Mouse (Mus musculus) hindbrain, embryonic 10.5 days (tissue): ENCODE data around the gene Gm11111. TPM values are rescaled to one million over a fixed set of nuclear protein-coding genes. Genes with fewer than 3 reads are reported as not detected.
"Not testable (repeated sequence)": the region's sequence is repeated elsewhere in the genome, so short reads cannot be mapped to it uniquely, and the experiment has no call there.

Experiments used
- DNase-seq: peaks from one replicate; pipeline ENCODE4 v3.0.0-alpha.2; 2017; ENCODE audit warnings: low spot score
- H3K27ac ChIP-seq: fragments of 300-500 bp; sonication (generic); 2 replicates; pipeline ENCODE4 v1.5.1; 2016; ENCODE audit warnings: mild to moderate bottlenecking, moderate library complexity
- H3K27me3 ChIP-seq: fragments of 300-500 bp; sonication (generic); 2 replicates; pipeline ENCODE4 v1.6.1; 2016; ENCODE audit warnings: mild to moderate bottlenecking; ENCODE audit not compliant: poor library complexity, insufficient read depth, severe bottlenecking
- H3K36me3 ChIP-seq: fragments of 300-500 bp; sonication (generic); 2 replicates; pipeline ENCODE4 v1.6.1; 2016; ENCODE audit warnings: mild to moderate bottlenecking, moderate library complexity
- H3K4me1 ChIP-seq: fragments of 300-500 bp; sonication (generic); replicated peaks from 2 replicates; pipeline ENCODE4 v1.6.1; 2016; ENCODE audit warnings: mild to moderate bottlenecking
- H3K4me3 ChIP-seq: fragments of 300-500 bp; sonication (generic); 2 replicates; pipeline ENCODE4 v1.5.1; 2016; ENCODE audit warnings: mild to moderate bottlenecking, moderate library complexity
- H3K9me3 ChIP-seq: fragments of 300-500 bp; sonication (generic); 2 replicates; pipeline ENCODE4 v1.6.1; 2016; ENCODE audit warnings: mild to moderate bottlenecking, moderate library complexity
- WGBS: fragments of 180-500 bp; shearing (Covaris S2); methylation state at CpG from one replicate; pipeline ENCODE4 v1.1.7; 2016; 5-methylcytosine and 5-hydroxymethylcytosine counted together
- polyA plus RNA-seq: library from polyadenylated mRNA; unstranded; fragments of >200 nt; fragmentation: Nextera tagmentation; extraction: Ambion mirVana; gene quantifications from 2 replicates; pipeline ENCODE4 v1.2.1, GENCODE M21; 2016

Gm11111 gene
- polyA plus RNA-seq, 1 experiment from 2014 or later: not detected

- peaks cover 35% of the 10 kb centered on the region for H3K4me1 ChIP-seq
- no peaks in the 10 kb centered on the region for H3K27me3 ChIP-seq
- WGBS: 40% methylated on average over 6 of the region's 6 CpGs
- peak overlapping the region; percentile 78 for H3K27ac ChIP-seq
- H3K4me3 ChIP-seq: no peak overlapping the region
- H3K9me3 ChIP-seq: no peaks in the 10 kb centered on the region
- peak; percentile 35 for DNase-seq
- no peaks in the 10 kb centered on the region for H3K36me3 ChIP-seq
Observed at GRCm38 (mm10) chr5:98566461-98567193, 14.1 kb downstream of the Gm11111 start.

GRCm38 (mm10) chr5:98568481-98568880 lies 16.0 kb downstream of the Gm11111 start:
- WGBS: 88% methylated on average over 4 of the region's 4 CpGs
- H3K9me3 ChIP-seq: no peaks in the 10 kb centered on the region
- H3K4me1 ChIP-seq: peaks cover 28% of the 10 kb centered on the region
- no peak overlapping the region for H3K27ac ChIP-seq
- no peaks in the 10 kb centered on the region for H3K36me3 ChIP-seq
- H3K27me3 ChIP-seq: no peaks in the 10 kb centered on the region
- DNase-seq: no peak
- no peak overlapping the region for H3K4me3 ChIP-seq

- 0 out of 2 replicates have a peak overlapping the region, but pooled peaks have one; percentile 18 for H3K27ac ChIP-seq
- no peak overlapping the region for H3K4me3 ChIP-seq
- H3K4me1 ChIP-seq: peaks cover 22% of the 10 kb centered on the region
- no peak for DNase-seq
- no peaks in the 10 kb centered on the region for H3K27me3 ChIP-seq
- H3K36me3 ChIP-seq: no peaks in the 10 kb centered on the region
- WGBS: 73% methylated on average over 3 of the region's 3 CpGs
- H3K9me3 ChIP-seq: no peaks in the 10 kb centered on the region
Observed at GRCm38 (mm10) chr5:98569029-98569513, 16.6 kb downstream of the Gm11111 start.

GRCm38 (mm10) chr5:98572392-98572791 lies 19.9 kb downstream of the Gm11111 start:
- DNase-seq: no peak
- no peaks in the 10 kb centered on the region for H3K27me3 ChIP-seq
- H3K4me3 ChIP-seq: no peak overlapping the region
- peaks cover 10% of the 10 kb centered on the region for H3K4me1 ChIP-seq
- H3K36me3 ChIP-seq: no peaks in the 10 kb centered on the region
- no peak overlapping the region for H3K27ac ChIP-seq
- H3K9me3 ChIP-seq: no peaks in the 10 kb centered on the region
- 60% methylated on average over 4 of the region's 4 CpGs for WGBS

GRCm38 (mm10) chr5:98574711-98575470 lies 22.4 kb downstream of the Gm11111 start:
- H3K9me3 ChIP-seq: no peaks in the 10 kb centered on the region
- H3K27me3 ChIP-seq: no peaks in the 10 kb centered on the region
- 61% methylated on average over 12 of the region's 12 CpGs for WGBS

GRCm38 (mm10) chr5:98575471-98575834 lies 23.0 kb downstream of the Gm11111 start:
- Histone ChIP-seq H3K36me3 (no peaks in the 10 kb centered on the region), H3K4me3 (no peak overlapping the region), H3K27ac (no peak overlapping the region), H3K4me1 (peaks cover 13% of the 10 kb centered on the region), H3K9me3 (no peaks in the 10 kb centered on the region), H3K27me3 (no peaks in the 10 kb centered on the region)
- no peak for DNase-seq
- WGBS: 76% methylated on average over 4 of the region's 4 CpGs

More at GRCm38 (mm10) chr5:98574711-98575470, 22.4 kb downstream of the Gm11111 start:
- Histone ChIP-seq H3K4me1 (peaks cover 13% of the 10 kb centered on the region), H3K27ac (no peak overlapping the region), H3K36me3 (no peaks in the 10 kb centered on the region), H3K4me3 (no peak overlapping the region)
- DNase-seq: no peak

- not testable (repeated sequence) for H3K27ac ChIP-seq, H3K9me3 ChIP-seq, H3K36me3 ChIP-seq, H3K27me3 ChIP-seq, DNase-seq, H3K4me3 ChIP-seq
- WGBS: 88% methylated on average over 6 of the region's 6 CpGs
- H3K4me1 ChIP-seq: peaks cover 13% of the 10 kb centered on the region
Observed at GRCm38 (mm10) chr5:98576538-98576937, 24.0 kb downstream of the Gm11111 start.

GRCm38 (mm10) chr5:98578398-98578797 lies 25.9 kb downstream of the Gm11111 start:
- no peaks in the 10 kb centered on the region for H3K27me3 ChIP-seq
- H3K9me3 ChIP-seq: no peaks in the 10 kb centered on the region
- H3K4me3 ChIP-seq: no peak overlapping the region
- H3K27ac ChIP-seq: no peak overlapping the region
- WGBS: 84% methylated on average over 2 of the region's 2 CpGs
- no peaks in the 10 kb centered on the region for H3K36me3 ChIP-seq
- H3K4me1 ChIP-seq: peaks cover 13% of the 10 kb centered on the region
- DNase-seq: no peak

- WGBS: 77% methylated on average over 5 of the region's 5 CpGs
- Histone ChIP-seq H3K9me3 (no peaks in the 10 kb centered on the region), H3K36me3 (no peaks in the 10 kb centered on the region), H3K27ac (no peak overlapping the region), H3K4me1 (0 out of 2 replicates have a peak, but pooled peaks cover 3% of the 10 kb centered on the region), H3K4me3 (no peak overlapping the region), H3K27me3 (no peaks in the 10 kb centered on the region)
- no peak for DNase-seq
Observed at GRCm38 (mm10) chr5:98580811-98581210, 28.3 kb downstream of the Gm11111 start.

- no peaks in the 10 kb centered on the region for H3K27me3 ChIP-seq
- no peak overlapping the region for H3K27ac ChIP-seq
- 85% methylated on average over 3 of the region's 3 CpGs for whole genome bisulfite sequencing
- no peaks in the 10 kb centered on the region for H3K36me3 ChIP-seq
- H3K4me1 ChIP-seq: 0 out of 2 replicates have a peak, but pooled peaks cover 3% of the 10 kb centered on the region
- no peaks in the 10 kb centered on the region for H3K9me3 ChIP-seq
- no peak overlapping the region for H3K4me3 ChIP-seq
- DNase-seq: no peak
Observed at GRCm38 (mm10) chr5:98582051-98582450, 29.6 kb downstream of the Gm11111 start.

- no peaks in the 10 kb centered on the region for H3K4me1 ChIP-seq
- no peak overlapping the region for H3K4me3 ChIP-seq
- no peaks in the 10 kb centered on the region for H3K9me3 ChIP-seq
- DNase-seq: no peak
- no peaks in the 10 kb centered on the region for H3K27me3 ChIP-seq
- H3K36me3 ChIP-seq: no peaks in the 10 kb centered on the region
- H3K27ac ChIP-seq: no peak overlapping the region
Observed at GRCm38 (mm10) chr5:98585915-98586314, 33.4 kb downstream of the Gm11111 start.
